Mouse (Mus musculus) midbrain, embryonic 14.5 days (tissue): ENCODE measurements around the gene Scn7a. TPM values are rescaled to one million over a fixed set of nuclear protein-coding genes. Genes with fewer than 3 reads are reported as not detected.

Source experiments
- ATAC-seq: fragments of 200-750 bp; cut with Nextera tagmentation; 2 replicates; pipeline ENCODE4 v1.8.0; 2017; ENCODE audit warnings: moderate number of reproducible peaks, moderate library complexity; ENCODE audit not compliant: low FRiP score, low TSS enrichment
- DNase-seq: peaks from one replicate; pipeline ENCODE4 v3.0.0-alpha.2; 2015
- H3K27ac ChIP-seq: fragments of 300-500 bp; sonication (generic); replicated peaks from 2 replicates; pipeline ENCODE4 v1.5.1; 2014; ENCODE audit warnings: mild to moderate bottlenecking, low read depth, low read length, moderate library complexity
- H3K27me3 ChIP-seq: fragments of 300-500 bp; sonication (generic); 2 replicates; pipeline ENCODE4 v1.6.1; 2014; ENCODE audit warnings: low read length, control low read depth, mixed read lengths; ENCODE audit not compliant: control insufficient read depth, insufficient read depth
- H3K36me3 ChIP-seq: fragments of 300-500 bp; sonication (generic); 2 replicates; pipeline ENCODE4 v1.6.1; 2014; ENCODE audit warnings: low read length, control low read depth; ENCODE audit not compliant: control insufficient read depth, insufficient read depth
- H3K4me1 ChIP-seq: fragments of 300-500 bp; sonication (generic); 2 replicates; pipeline ENCODE4 v1.6.1; 2014; ENCODE audit warnings: mild to moderate bottlenecking, antibody characterized with exemption, low read length, control low read depth; ENCODE audit not compliant: control insufficient read depth, insufficient read depth
- H3K4me2 ChIP-seq: fragments of 300-500 bp; sonication (generic); 2 replicates; pipeline ENCODE4 v1.6.1; 2014; ENCODE audit warnings: mild to moderate bottlenecking, low read length, moderate library complexity
- H3K4me3 ChIP-seq: fragments of 300-500 bp; sonication (generic); replicated peaks from 2 replicates; pipeline ENCODE4 v1.5.1; 2014; ENCODE audit warnings: low read depth, low read length
- H3K9ac ChIP-seq: fragments of 300-500 bp; sonication (generic); replicated peaks from 2 replicates; pipeline ENCODE4 v1.6.1; 2014; ENCODE audit warnings: mild to moderate bottlenecking, low read length, moderate library complexity
- H3K9me3 ChIP-seq: fragments of 300-500 bp; sonication (generic); 2 replicates; pipeline ENCODE4 v1.6.1; 2016; ENCODE audit warnings: low read length, control low read depth, mixed read lengths; ENCODE audit not compliant: control insufficient read depth
- WGBS: fragments of 180-500 bp; shearing (Covaris S2); extraction: QIAGEN DNeasy Blood & Tissue Kit; methylation state at CpG from one replicate; pipeline ENCODE4 v1.1.7; 2014; 5-methylcytosine and 5-hydroxymethylcytosine counted together
- polyA plus RNA-seq: library from polyadenylated mRNA; unstranded; fragments of >200 nt; fragmentation: Nextera tagmentation; extraction: Ambion mirVana; gene quantifications from 2 replicates; pipeline ENCODE4 v1.2.1, GENCODE M21; 2014

Gene Scn7a
- 0.39 and 0.51 TPM in 2 replicates for polyA plus RNA-seq

- Histone ChIP-seq H3K9ac (no peak within 1 kb of the TSS), H3K4me1 (no peaks in the 10 kb centered on the region), H3K4me3 (no peak within 1 kb of the TSS), H3K9me3 (no peaks in the 10 kb centered on the region), H3K27me3 (no peaks in the 10 kb centered on the region), H3K27ac (no peak within 1 kb of the TSS), H3K4me2 (no peak within 1 kb of the TSS), H3K36me3 (no peaks in the 10 kb centered on the region)
- ATAC-seq (no peak), DNase-seq (peak; percentile 7)
- WGBS: 28% methylated on average over 6 of the region's 6 CpGs
These were observed at the start of gene Scn7a for GRCm38 (mm10) chr2:66784765-66785164. Gene Scn7a, minus strand, starts transcription at chr2:66784914.

GRCm38 (mm10) chr2:66827729-66828128 lies 43.0 kb upstream of the Scn7a start:
- H3K36me3 ChIP-seq: no peaks in the 10 kb centered on the region
- no peak overlapping the region for H3K4me3 ChIP-seq
- no peak overlapping the region for H3K9ac ChIP-seq
- H3K4me2 ChIP-seq: no peak overlapping the region
- no peaks in the 10 kb centered on the region for H3K9me3 ChIP-seq
- H3K4me1 ChIP-seq: no peaks in the 10 kb centered on the region
- H3K27me3 ChIP-seq: no peaks in the 10 kb centered on the region
- DNase-seq (no peak), ATAC-seq (no peak)
- 83% methylated on average over 1 of the region's 1 CpGs for WGBS
- H3K27ac ChIP-seq: no peak overlapping the region

DNA sequence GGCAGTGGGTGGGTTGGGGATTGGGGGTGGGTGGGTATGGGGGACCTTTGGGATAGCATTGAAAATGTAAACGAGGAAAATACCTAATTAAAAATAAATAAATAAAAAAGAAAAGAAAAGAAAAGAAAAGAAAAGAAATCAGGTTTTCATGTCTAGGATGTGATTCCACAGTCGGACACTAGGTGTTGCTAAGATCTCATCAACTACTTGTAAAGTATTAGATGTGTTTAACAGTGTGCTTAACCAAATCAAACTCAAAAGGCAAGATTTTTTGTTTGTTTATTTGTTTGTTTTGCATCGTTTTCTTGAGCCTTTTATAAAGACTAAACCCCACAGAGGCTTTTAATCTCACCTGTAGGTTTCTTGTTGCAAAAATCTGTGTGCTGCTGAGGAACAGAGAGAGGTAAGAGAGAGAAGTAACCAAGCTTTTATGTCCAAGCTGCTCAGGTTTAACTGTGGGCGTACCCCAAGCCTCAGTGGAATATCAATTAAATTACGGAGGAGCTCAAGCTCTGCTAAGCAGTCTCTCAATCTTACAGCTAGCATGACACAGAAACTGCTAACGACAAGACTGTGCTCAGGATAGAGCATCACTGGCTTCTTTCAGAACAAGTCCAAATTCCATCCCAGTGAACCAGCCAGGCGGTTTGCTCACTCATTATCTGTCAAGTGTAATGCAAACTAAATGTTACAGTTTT lies 35.3 kb upstream of the Scn7a start:
- DNase-seq (peak; percentile 75), ATAC-seq (no peak)
- Histone ChIP-seq H3K27ac (no peak overlapping the region), H3K4me1 (no peaks in the 10 kb centered on the region), H3K9me3 (no peaks in the 10 kb centered on the region), H3K36me3 (no peaks in the 10 kb centered on the region), H3K4me2 (no peak overlapping the region), H3K4me3 (no peak overlapping the region), H3K9ac (no peak overlapping the region), H3K27me3 (no peaks in the 10 kb centered on the region)
- 36% methylated on average over 7 of the region's 7 CpGs for WGBS

DNA sequence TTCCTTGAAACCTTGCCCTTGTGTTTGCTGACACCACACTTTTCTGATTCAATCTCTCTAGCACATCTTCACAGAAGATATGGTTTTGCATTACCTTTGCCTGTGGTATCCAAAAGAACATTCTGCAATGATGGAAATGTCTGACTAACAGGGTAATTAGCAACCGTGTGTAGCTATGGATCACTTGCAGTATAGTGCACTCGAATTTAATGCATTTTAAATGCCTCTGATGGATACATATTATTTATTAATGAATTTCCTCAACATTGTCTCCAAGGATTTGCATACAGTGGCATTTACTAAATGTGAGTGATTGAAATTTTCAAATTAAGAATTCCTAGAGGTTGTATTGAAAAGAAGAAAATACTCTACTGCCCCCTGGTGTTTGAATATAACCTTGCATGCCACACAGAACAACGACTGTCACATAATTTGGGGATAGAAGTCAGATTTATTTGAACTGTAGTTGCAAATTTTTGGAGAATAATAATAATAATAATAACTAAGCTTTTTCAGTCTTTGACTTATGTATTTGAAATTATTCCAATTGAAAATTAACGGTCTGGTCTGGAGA lies 15.0 kb upstream of the Scn7a start:
- Histone ChIP-seq H3K27me3 (no peaks in the 10 kb centered on the region), H3K4me3 (no peak overlapping the region), H3K27ac (no peak overlapping the region), H3K9ac (no peak overlapping the region), H3K36me3 (no peaks in the 10 kb centered on the region), H3K4me2 (no peak overlapping the region), H3K4me1 (no peaks in the 10 kb centered on the region), H3K9me3 (no peaks in the 10 kb centered on the region)
- DNase-seq: peak; percentile 83
- WGBS: 46% methylated on average over 4 of the region's 4 CpGs
- ATAC-seq: peak; percentile 53; the same call in 1 of the 2 replicates

DNA sequence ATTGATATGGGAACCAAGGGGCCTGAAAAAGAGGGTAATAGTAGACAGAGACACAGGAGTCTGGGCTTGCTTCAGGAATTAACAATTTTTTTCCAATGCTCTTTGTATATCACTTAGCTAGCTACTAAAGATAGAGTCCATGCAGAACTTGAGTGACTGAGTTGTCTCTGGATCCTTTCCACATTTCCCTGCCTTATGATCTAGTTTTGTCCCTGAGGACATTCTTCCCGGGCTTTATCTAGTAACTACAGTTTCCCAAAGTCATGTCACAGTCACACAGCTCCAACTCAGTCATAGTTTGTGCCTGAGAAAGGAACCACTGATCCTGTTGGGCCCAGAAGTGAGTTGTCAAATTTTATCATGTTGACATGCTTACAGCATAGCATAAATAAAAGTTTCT lies 12.8 kb upstream of the Scn7a start:
- no peak overlapping the region for H3K9ac ChIP-seq
- H3K4me3 ChIP-seq: no peak overlapping the region
- no peaks in the 10 kb centered on the region for H3K36me3 ChIP-seq
- no peaks in the 10 kb centered on the region for H3K9me3 ChIP-seq
- H3K4me1 ChIP-seq: no peaks in the 10 kb centered on the region
- H3K4me2 ChIP-seq: no peak overlapping the region
- ATAC-seq: no peak
- no peak for DNase-seq
- H3K27ac ChIP-seq: no peak overlapping the region
- no peaks in the 10 kb centered on the region for H3K27me3 ChIP-seq
- 77% methylated on average over 1 of the region's 1 CpGs for WGBS

DNA sequence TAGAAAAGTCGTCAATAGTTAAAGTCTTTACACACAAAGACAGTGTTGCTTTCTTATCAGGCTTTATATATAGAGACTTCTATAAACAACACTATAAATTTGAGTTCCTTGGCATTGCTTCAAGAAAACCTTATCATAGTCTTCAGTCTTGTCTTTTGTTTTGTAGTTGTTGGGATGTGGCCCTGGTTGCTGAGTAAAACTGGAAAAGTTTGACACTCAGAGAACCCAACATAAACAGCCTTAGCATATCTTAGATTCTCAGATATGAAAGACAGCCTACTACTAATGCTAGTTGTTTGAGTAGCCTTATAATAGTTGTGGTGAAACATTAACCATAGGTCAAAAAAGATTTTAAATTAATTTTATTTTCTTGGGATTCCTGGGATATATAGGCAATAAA lies 6.9 kb upstream of the Scn7a start:
- no peaks in the 10 kb centered on the region for H3K27me3 ChIP-seq
- no peak overlapping the region for H3K4me2 ChIP-seq
- no peak overlapping the region for H3K27ac ChIP-seq
- no peak for DNase-seq
- no peak overlapping the region for H3K4me3 ChIP-seq
- no peak overlapping the region for H3K9ac ChIP-seq
- no peaks in the 10 kb centered on the region for H3K4me1 ChIP-seq
- 96% methylated on average over 1 of the region's 1 CpGs for WGBS
- H3K36me3 ChIP-seq: no peaks in the 10 kb centered on the region
- no peak for ATAC-seq
- H3K9me3 ChIP-seq: no peaks in the 10 kb centered on the region

DNA sequence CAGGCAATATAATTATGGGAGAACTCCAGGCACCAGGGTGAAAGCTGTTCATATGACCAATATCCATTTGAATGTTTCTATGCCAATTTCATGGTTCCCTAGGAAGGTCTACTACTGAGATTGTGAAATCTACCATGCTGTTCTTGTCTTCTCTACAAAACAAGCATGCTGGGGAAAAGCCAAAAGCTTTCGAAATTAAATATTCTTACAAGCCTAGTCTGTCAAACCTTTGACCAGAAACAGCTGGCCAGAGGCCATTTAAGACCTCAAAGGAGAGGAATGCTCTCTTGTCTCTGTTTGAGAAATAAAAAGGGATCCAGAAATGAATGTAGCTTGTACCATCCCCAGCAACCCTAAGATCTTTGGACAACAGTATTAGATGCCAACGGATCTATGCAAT lies 3.8 kb downstream of the Scn7a start:
- no peaks in the 10 kb centered on the region for H3K36me3 ChIP-seq
- no peak overlapping the region for H3K4me2 ChIP-seq
- H3K4me3 ChIP-seq: no peak overlapping the region
- H3K9me3 ChIP-seq: no peaks in the 10 kb centered on the region
- ATAC-seq (no peak), DNase-seq (no peak)
- no peaks in the 10 kb centered on the region for H3K4me1 ChIP-seq
- WGBS: 84% methylated on average over 2 of the region's 2 CpGs
- H3K27me3 ChIP-seq: no peaks in the 10 kb centered on the region
- H3K27ac ChIP-seq: no peak overlapping the region
- H3K9ac ChIP-seq: no peak overlapping the region

GRCm38 (mm10) chr2:66767980-66768379 lies 16.7 kb downstream of the Scn7a start:
- ATAC-seq: no peak
- H3K4me3 ChIP-seq: no peak overlapping the region
- H3K9ac ChIP-seq: no peak overlapping the region
- no peak for DNase-seq
- WGBS: 92% methylated on average over 2 of the region's 2 CpGs
- no peaks in the 10 kb centered on the region for H3K9me3 ChIP-seq
- no peaks in the 10 kb centered on the region for H3K36me3 ChIP-seq
- no peaks in the 10 kb centered on the region for H3K4me1 ChIP-seq
- H3K27ac ChIP-seq: no peak overlapping the region
- no peaks in the 10 kb centered on the region for H3K27me3 ChIP-seq
- H3K4me2 ChIP-seq: no peak overlapping the region

- DNase-seq: no peak
- 92% methylated on average over 1 of the region's 1 CpGs for WGBS
- Histone ChIP-seq H3K27ac (no peak overlapping the region), H3K27me3 (no peaks in the 10 kb centered on the region), H3K4me3 (no peak overlapping the region), H3K9ac (no peak overlapping the region), H3K36me3 (no peaks in the 10 kb centered on the region), H3K4me2 (no peak overlapping the region), H3K4me1 (no peaks in the 10 kb centered on the region), H3K9me3 (no peaks in the 10 kb centered on the region)
- no peak for ATAC-seq
These were observed 19.5 kb downstream of the Scn7a start for GRCm38 (mm10) chr2:66765170-66765569.
